Mouse (Mus musculus) liver, embryonic 12.5 days (tissue): ENCODE data around the gene Hmbs. TPM values are rescaled to one million over a fixed set of nuclear protein-coding genes. Genes with fewer than 3 reads are reported as not detected.
"Not testable (repeated sequence)": the region's sequence is repeated elsewhere in the genome, so short reads cannot be mapped to it uniquely, and the experiment has no call there.

Experiments
- ATAC-seq: fragments of 200-750 bp; cut with Nextera tagmentation; 2 replicates; pipeline ENCODE4 v1.8.0; 2017; ENCODE audit warnings: moderate number of reproducible peaks, mild to moderate bottlenecking, moderate library complexity
- H3K27ac ChIP-seq: fragments of 300-500 bp; sonication (generic); 2 replicates; pipeline ENCODE4 v1.5.1; 2016; ENCODE audit warnings: mild to moderate bottlenecking
- H3K27me3 ChIP-seq: fragments of 300-500 bp; sonication (generic); replicated peaks from 2 replicates; pipeline ENCODE4 v1.6.1; 2016; ENCODE audit warnings: mild to moderate bottlenecking, moderate library complexity
- H3K36me3 ChIP-seq: fragments of 300-500 bp; sonication (generic); 2 replicates; pipeline ENCODE4 v1.6.1; 2016; ENCODE audit warnings: mild to moderate bottlenecking, moderate library complexity
- H3K4me1 ChIP-seq: fragments of 300-500 bp; sonication (generic); 2 replicates; pipeline ENCODE4 v1.6.1; 2016
- H3K4me2 ChIP-seq: fragments of 300-500 bp; sonication (generic); 2 replicates; pipeline ENCODE4 v1.6.1; 2016; ENCODE audit warnings: mild to moderate bottlenecking, moderate library complexity
- H3K4me3 ChIP-seq: fragments of 300-500 bp; sonication (generic); 2 replicates; pipeline ENCODE4 v1.5.1; 2016; ENCODE audit warnings: mild to moderate bottlenecking, moderate library complexity
- H3K9ac ChIP-seq: fragments of 300-500 bp; sonication (generic); 2 replicates; pipeline ENCODE4 v1.6.1; 2016; ENCODE audit warnings: mild to moderate bottlenecking, moderate library complexity
- H3K9me3 ChIP-seq: fragments of 300-500 bp; sonication (generic); replicated peaks from 2 replicates; pipeline ENCODE4 v1.6.1; 2016; ENCODE audit warnings: mild to moderate bottlenecking, moderate library complexity
- WGBS: fragments of 180-500 bp; shearing (Covaris S2); methylation state at CpG from one replicate; pipeline ENCODE4 v1.1.7; 2016; ENCODE audit not compliant: insufficient replicate concordance; 5-methylcytosine and 5-hydroxymethylcytosine counted together
- polyA plus RNA-seq: library from polyadenylated mRNA; unstranded; fragments of >200 nt; fragmentation: Nextera tagmentation; extraction: Ambion mirVana; gene quantifications from 2 replicates; pipeline ENCODE4 v1.2.1, GENCODE M21; 2016

The Hmbs gene
- polyA plus RNA-seq, 1 experiment from 2014 or later = 1,354 TPM

- no peak for ATAC-seq
- H3K36me3 ChIP-seq = peaks cover 50% of the 10 kb centered on the region
- H3K27ac ChIP-seq = peak overlapping the region; percentile 93; the same call in 1 of the 2 replicates
- peak overlapping the region; percentile 89 for H3K4me2 ChIP-seq
- no peaks in the 10 kb centered on the region for H3K9me3 ChIP-seq
- H3K4me3 ChIP-seq = peak overlapping the region; percentile 86
- H3K27me3 ChIP-seq = no peaks in the 10 kb centered on the region
- 90% methylated on average over 5 of the region's 5 CpGs for WGBS
- peak overlapping the region; percentile 92 for H3K9ac ChIP-seq
- H3K4me1 ChIP-seq = peaks cover 24% of the 10 kb centered on the region
These were observed 16.1 kb downstream of the Hmbs start for GRCm38 (mm10) chr9:44327926-44328325.

GRCm38 (mm10) chr9:44327064-44327711, 16.8 kb downstream of the Hmbs start:
- H3K9me3 ChIP-seq = no peaks in the 10 kb centered on the region
- peak overlapping the region; percentile 89 for H3K4me2 ChIP-seq
- WGBS = 1% methylated on average over 22 of the region's 22 CpGs

GRCm38 (mm10) chr9:44326371-44327063, 17.5 kb downstream of the Hmbs start:
- Histone ChIP-seq H3K27me3 (no peaks in the 10 kb centered on the region), H3K36me3 (peaks cover 35% of the 10 kb centered on the region), H3K9me3 (no peaks in the 10 kb centered on the region), H3K9ac (peak overlapping the region; percentile 92), H3K4me2 (peak overlapping the region; percentile 89), H3K4me1 (peaks cover 23% of the 10 kb centered on the region), H3K4me3 (peak overlapping the region; percentile 86), H3K27ac (peak overlapping the region; percentile 93)
- under 1% methylated on average over 38 of the region's 38 CpGs for WGBS
- ATAC-seq = peak; percentile 82

More at GRCm38 (mm10) chr9:44327064-44327711, 16.8 kb downstream of the Hmbs start:
- Histone ChIP-seq H3K4me3 (peak overlapping the region; percentile 86), H3K9ac (peak overlapping the region; percentile 92), H3K27ac (peak overlapping the region; percentile 93), H3K27me3 (no peaks in the 10 kb centered on the region), H3K36me3 (peaks cover 42% of the 10 kb centered on the region), H3K4me1 (peaks cover 20% of the 10 kb centered on the region)
- peak; percentile 58 for ATAC-seq

- H3K36me3 ChIP-seq = peaks cover 29% of the 10 kb centered on the region
- no peak for ATAC-seq
- WGBS = 3% methylated on average over 12 of the region's 12 CpGs
- peak within 1 kb of the TSS; percentile 93 for H3K27ac ChIP-seq
- no peaks in the 10 kb centered on the region for H3K27me3 ChIP-seq
- H3K4me2 ChIP-seq = peak within 1 kb of the TSS; percentile 89
- no peaks in the 10 kb centered on the region for H3K9me3 ChIP-seq
- H3K9ac ChIP-seq = peak within 1 kb of the TSS; percentile 92
- H3K4me1 ChIP-seq = peaks cover 30% of the 10 kb centered on the region
- H3K4me3 ChIP-seq = peak within 1 kb of the TSS; percentile 86
These were observed 18.2 kb downstream of the Hmbs start, which contains the start of gene Dpagt1 for GRCm38 (mm10) chr9:44325768-44326370. Dpagt1 (plus strand) TSS chr9:44326019.

- H3K4me3 ChIP-seq = peak overlapping the region; percentile 86; the same call in 1 of the 2 replicates
- H3K9ac ChIP-seq = peak overlapping the region; percentile 92; the same call in 1 of the 2 replicates
- peak overlapping the region; percentile 93 for H3K27ac ChIP-seq
- peak overlapping the region; percentile 89 for H3K4me2 ChIP-seq
- ATAC-seq, H3K27me3 ChIP-seq, H3K9me3 ChIP-seq: not testable (repeated sequence)
- H3K36me3 ChIP-seq = peaks cover 22% of the 10 kb centered on the region
- peaks cover 35% of the 10 kb centered on the region for H3K4me1 ChIP-seq
- 56% methylated on average over 7 of the region's 8 CpGs for WGBS
These were observed 18.8 kb downstream of the Hmbs start for GRCm38 (mm10) chr9:44325032-44325767.

- Histone ChIP-seq H3K4me3 (no peak overlapping the region), H3K27ac (peak overlapping the region; percentile 41; the same call in 1 of the 2 replicates), H3K36me3 (peaks cover 12% of the 10 kb centered on the region), H3K4me2 (no peak overlapping the region), H3K9ac (no peak overlapping the region), H3K4me1 (peaks cover 39% of the 10 kb centered on the region), H3K9me3 (no peaks in the 10 kb centered on the region), H3K27me3 (no peaks in the 10 kb centered on the region)
- 79% methylated on average over 6 of the region's 6 CpGs for WGBS
- no peak for ATAC-seq
These were observed 19.9 kb downstream of the Hmbs start for GRCm38 (mm10) chr9:44324147-44324546.

- not testable (repeated sequence) for H3K4me3 ChIP-seq, H3K27ac ChIP-seq, H3K36me3 ChIP-seq, H3K9ac ChIP-seq, ATAC-seq, H3K27me3 ChIP-seq, H3K4me2 ChIP-seq, H3K9me3 ChIP-seq
- WGBS = 52% methylated on average over 2 of the region's 4 CpGs
- H3K4me1 ChIP-seq = peaks cover 44% of the 10 kb centered on the region
These were observed 20.4 kb downstream of the Hmbs start for GRCm38 (mm10) chr9:44323656-44324055.

GRCm38 (mm10) chr9:44320799-44321133, 23.3 kb downstream of the Hmbs start:
- 27% methylated on average over 6 of the region's 6 CpGs for WGBS
- Histone ChIP-seq H3K27ac (peak overlapping the region; percentile 74), H3K4me1 (peaks cover 46% of the 10 kb centered on the region), H3K9ac (peak overlapping the region; percentile 39), H3K36me3 (peaks cover 14% of the 10 kb centered on the region), H3K9me3 (no peaks in the 10 kb centered on the region), H3K4me3 (peak overlapping the region; percentile 97), H3K4me2 (peak overlapping the region; percentile 90), H3K27me3 (no peaks in the 10 kb centered on the region)
- ATAC-seq = no peak

GRCm38 (mm10) chr9:44319887-44320798, 23.9 kb downstream of the Hmbs start, which contains the start of gene C2cd2l:
C2cd2l (minus strand) TSS chr9:44320285.
- Histone ChIP-seq H3K27ac (peak within 1 kb of the TSS; percentile 87), H3K4me2 (peak within 1 kb of the TSS; percentile 90), H3K4me1 (peaks cover 43% of the 10 kb centered on the region), H3K4me3 (peak within 1 kb of the TSS; percentile 97), H3K36me3 (peaks cover 20% of the 10 kb centered on the region), H3K27me3 (no peaks in the 10 kb centered on the region), H3K9me3 (no peaks in the 10 kb centered on the region), H3K9ac (peak within 1 kb of the TSS; percentile 98)
- ATAC-seq = peak; percentile 97
- 0% methylated on average over 66 of the region's 67 CpGs for WGBS

GRCm38 (mm10) chr9:44319105-44319886, 24.7 kb downstream of the Hmbs start:
- peak overlapping the region; percentile 98 for H3K9ac ChIP-seq
- peaks cover 29% of the 10 kb centered on the region for H3K36me3 ChIP-seq
- peak; percentile 5; the same call in 1 of the 2 replicates for ATAC-seq
- no peaks in the 10 kb centered on the region for H3K9me3 ChIP-seq
- 4% methylated on average over 37 of the region's 37 CpGs for WGBS
- no peaks in the 10 kb centered on the region for H3K27me3 ChIP-seq
- peak overlapping the region; percentile 87 for H3K27ac ChIP-seq
- H3K4me2 ChIP-seq = peak overlapping the region; percentile 90
- H3K4me1 ChIP-seq = peaks cover 45% of the 10 kb centered on the region
- H3K4me3 ChIP-seq = peak overlapping the region; percentile 97
